Mouse (Mus musculus) limb, embryonic 13.5 days (tissue): Measurements from ENCODE around the gene Carns1. TPM values are rescaled to one million over a fixed set of nuclear protein-coding genes. Genes with fewer than 3 reads are reported as not detected.

Source experiments
- ATAC-seq: fragments of 200-750 bp; cut with Nextera tagmentation; 2 replicates; pipeline ENCODE4 v1.8.0; 2017; ENCODE audit warnings: low read depth, moderate number of reproducible peaks, moderate TSS enrichment; ENCODE audit not compliant: low FRiP score
- H3K27ac ChIP-seq: fragments of 300-500 bp; sonication (generic); 2 replicates; pipeline ENCODE4 v1.5.1; 2015; ENCODE audit warnings: inconsistent platforms, mild to moderate bottlenecking, moderate library complexity
- H3K27me3 ChIP-seq: fragments of 300-500 bp; sonication (generic); 2 replicates; pipeline ENCODE4 v1.6.1; 2015; ENCODE audit warnings: mild to moderate bottlenecking, inconsistent platforms
- H3K36me3 ChIP-seq: fragments of 300-500 bp; sonication (generic); 2 replicates; pipeline ENCODE4 v1.6.1; 2015; ENCODE audit warnings: inconsistent platforms, mild to moderate bottlenecking, moderate library complexity
- H3K4me1 ChIP-seq: fragments of 300-500 bp; sonication (generic); 2 replicates; pipeline ENCODE4 v1.6.1; 2015; ENCODE audit warnings: inconsistent platforms
- H3K4me2 ChIP-seq: fragments of 300-500 bp; sonication (generic); replicated peaks from 2 replicates; pipeline ENCODE4 v1.6.1; 2015; ENCODE audit warnings: inconsistent platforms, mild to moderate bottlenecking, moderate library complexity
- H3K4me3 ChIP-seq: fragments of 300-500 bp; sonication (generic); 2 replicates; pipeline ENCODE4 v1.5.1; 2015; ENCODE audit warnings: moderate library complexity, mild to moderate bottlenecking, inconsistent platforms
- H3K9ac ChIP-seq: fragments of 300-500 bp; sonication (generic); 2 replicates; pipeline ENCODE4 v1.6.1; 2015; ENCODE audit warnings: mild to moderate bottlenecking, inconsistent platforms
- H3K9me3 ChIP-seq: fragments of 300-500 bp; sonication (generic); 2 replicates; pipeline ENCODE4 v1.6.1; 2016; ENCODE audit warnings: inconsistent platforms
- WGBS: fragments of 180-500 bp; shearing (Covaris S2); methylation state at CpG from one replicate; pipeline ENCODE4 v1.1.7; 2015; 5-methylcytosine and 5-hydroxymethylcytosine counted together
- polyA plus RNA-seq: library from polyadenylated mRNA; unstranded; fragments of >200 nt; fragmentation: Nextera tagmentation; extraction: Ambion mirVana; gene quantifications from 2 replicates; pipeline ENCODE4 v1.2.1, GENCODE M21; 2015

The Carns1 gene
- polyA plus RNA-seq, 1 experiment from 2014 or later = 2.5 TPM

DNA sequence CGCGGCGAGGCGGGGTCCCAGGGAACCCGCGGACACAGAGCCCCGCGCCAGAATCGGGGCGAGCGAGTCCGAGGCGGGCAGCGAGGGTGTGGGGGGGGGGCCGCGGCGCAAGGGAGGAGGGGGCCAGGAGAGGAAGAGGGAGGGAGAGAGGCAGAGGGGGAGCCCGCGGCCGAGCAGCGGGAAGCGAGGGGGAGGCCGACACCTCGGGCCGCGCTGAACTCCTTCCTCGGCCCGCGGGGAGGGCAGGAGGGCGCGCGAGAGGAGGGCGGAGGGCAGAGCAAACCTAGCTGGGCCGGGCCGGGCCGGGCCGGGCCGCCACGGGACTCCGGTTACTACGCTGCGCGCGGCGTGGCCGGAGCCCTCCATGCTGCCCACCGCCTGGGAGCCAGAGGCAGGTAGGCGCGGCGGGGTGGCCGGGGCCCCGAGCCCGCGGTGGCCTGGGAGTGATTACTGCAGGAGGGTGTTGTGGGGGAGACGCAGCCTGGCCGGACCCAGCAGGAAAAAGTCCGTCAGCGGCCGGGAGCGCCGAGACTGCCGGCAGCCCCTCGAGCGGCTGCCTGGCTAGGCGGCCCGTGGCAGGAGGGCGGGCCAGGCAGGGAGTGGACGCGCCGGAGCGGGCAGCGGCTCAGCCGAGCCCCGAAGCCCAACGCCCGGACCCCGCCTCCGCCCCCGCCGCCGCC, 39.6 kb upstream of the Carns1 start:
- peak; percentile 28 for ATAC-seq
- Histone ChIP-seq H3K9me3 (no peaks in the 10 kb centered on the region), H3K36me3 (no peaks in the 10 kb centered on the region), H3K4me3 (peak overlapping the region; percentile 92), H3K4me1 (peaks cover 70% of the 10 kb centered on the region), H3K9ac (peak overlapping the region; percentile 99), H3K27me3 (peaks cover 6% of the 10 kb centered on the region; the same call in 1 of the 2 replicates), H3K27ac (peak overlapping the region; percentile 93), H3K4me2 (peak overlapping the region; percentile 88)
- WGBS = under 1% methylated on average over 41 of the region's 81 CpGs

GRCm38 (mm10) chr19:4214071-4214770, 38.9 kb upstream of the Carns1 start, which contains the start of the genes Clcf1 and AC109138.7:
TSS of gene Clcf1 (plus strand) at chr19:4214238.
TSS of gene AC109138.7 (plus strand) at chr19:4214357.
- Histone ChIP-seq H3K27me3 (peaks cover 6% of the 10 kb centered on the region; the same call in 1 of the 2 replicates), H3K4me1 (peaks cover 63% of the 10 kb centered on the region), H3K9ac (peak within 1 kb of the TSS; percentile 99), H3K4me2 (peak within 1 kb of the TSS; percentile 88), H3K36me3 (no peaks in the 10 kb centered on the region), H3K27ac (peak within 1 kb of the TSS; percentile 93), H3K9me3 (no peaks in the 10 kb centered on the region), H3K4me3 (peak within 1 kb of the TSS; percentile 92)
- under 1% methylated on average over 47 of the region's 49 CpGs for WGBS
- peak; percentile 55 for ATAC-seq

- Histone ChIP-seq H3K27ac (peak overlapping the region; percentile 93), H3K9ac (peak overlapping the region; percentile 99), H3K4me2 (peak overlapping the region; percentile 88), H3K4me3 (peak overlapping the region; percentile 92), H3K27me3 (peaks cover 6% of the 10 kb centered on the region; the same call in 1 of the 2 replicates), H3K9me3 (no peaks in the 10 kb centered on the region), H3K36me3 (no peaks in the 10 kb centered on the region), H3K4me1 (peaks cover 60% of the 10 kb centered on the region)
- WGBS = 15% methylated on average over 9 of the region's 9 CpGs
- no peak for ATAC-seq
Observed at GRCm38 (mm10) chr19:4213524-4213974, 38.3 kb upstream of the Carns1 start.

- H3K27me3 ChIP-seq = peaks cover 6% of the 10 kb centered on the region; the same call in 1 of the 2 replicates
- no peaks in the 10 kb centered on the region for H3K36me3 ChIP-seq
- peaks cover 45% of the 10 kb centered on the region for H3K4me1 ChIP-seq
- H3K4me2 ChIP-seq = peak overlapping the region; percentile 88
- peak overlapping the region; percentile 82 for H3K27ac ChIP-seq
- H3K9me3 ChIP-seq = no peaks in the 10 kb centered on the region
- no peak overlapping the region for H3K4me3 ChIP-seq
- WGBS = 22% methylated on average over 4 of the region's 4 CpGs
- no peak for ATAC-seq
- peak overlapping the region; percentile 46; the same call in 1 of the 2 replicates for H3K9ac ChIP-seq
Observed at GRCm38 (mm10) chr19:4211891-4212588, 36.8 kb upstream of the Carns1 start.

- H3K4me2 ChIP-seq = no peak overlapping the region
- 80% methylated on average over 5 of the region's 5 CpGs for WGBS
- no peak overlapping the region for H3K9ac ChIP-seq
- peaks cover 9% of the 10 kb centered on the region; the same call in 1 of the 2 replicates for H3K27me3 ChIP-seq
- no peaks in the 10 kb centered on the region for H3K36me3 ChIP-seq
- peaks cover 26% of the 10 kb centered on the region for H3K4me1 ChIP-seq
- H3K27ac ChIP-seq = no peak overlapping the region
- no peak overlapping the region for H3K4me3 ChIP-seq
- no peaks in the 10 kb centered on the region for H3K9me3 ChIP-seq
- ATAC-seq = no peak
Observed at GRCm38 (mm10) chr19:4208563-4208962, 33.3 kb upstream of the Carns1 start.

GRCm38 (mm10) chr19:4206971-4207370, 31.7 kb upstream of the Carns1 start:
- Histone ChIP-seq H3K4me3 (no peak overlapping the region), H3K27me3 (peaks cover 9% of the 10 kb centered on the region; the same call in 1 of the 2 replicates), H3K4me1 (peaks cover 15% of the 10 kb centered on the region), H3K9ac (no peak overlapping the region), H3K36me3 (no peaks in the 10 kb centered on the region), H3K4me2 (no peak overlapping the region), H3K27ac (no peak overlapping the region), H3K9me3 (no peaks in the 10 kb centered on the region)
- ATAC-seq = 0 out of 2 replicates have a peak, but pooled peaks have one; percentile 33
- WGBS = 2% methylated on average over 2 of the region's 2 CpGs

DNA sequence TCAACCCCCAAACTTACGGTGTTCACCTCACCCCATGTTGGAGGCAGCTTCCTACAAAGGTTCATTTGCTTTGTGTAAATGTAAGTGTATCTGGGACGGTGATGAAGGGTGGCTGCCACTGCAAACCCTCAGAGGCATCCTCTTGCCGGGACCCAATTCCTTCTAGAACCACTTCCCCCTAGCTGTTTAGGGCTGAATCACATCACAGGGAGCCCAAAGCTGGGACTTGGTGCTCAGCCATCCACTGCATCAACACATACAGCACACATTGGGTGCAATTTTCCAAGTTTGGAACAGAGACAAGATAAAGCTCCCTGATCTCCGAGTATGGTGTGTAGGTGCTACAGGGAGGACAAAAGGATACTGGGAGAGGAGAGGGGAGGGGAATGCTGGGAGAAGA, 29.6 kb upstream of the Carns1 start:
- peaks cover 5% of the 10 kb centered on the region for H3K36me3 ChIP-seq
- H3K9ac ChIP-seq = no peak overlapping the region
- H3K27ac ChIP-seq = no peak overlapping the region
- no peaks in the 10 kb centered on the region for H3K9me3 ChIP-seq
- peaks cover 23% of the 10 kb centered on the region for H3K4me1 ChIP-seq
- H3K4me2 ChIP-seq = no peak overlapping the region
- WGBS = 56% methylated on average over 4 of the region's 4 CpGs
- 0 out of 2 replicates have a peak, but pooled peaks cover 3% of the 10 kb centered on the region for H3K27me3 ChIP-seq
- ATAC-seq = no peak
- H3K4me3 ChIP-seq = no peak overlapping the region

DNA sequence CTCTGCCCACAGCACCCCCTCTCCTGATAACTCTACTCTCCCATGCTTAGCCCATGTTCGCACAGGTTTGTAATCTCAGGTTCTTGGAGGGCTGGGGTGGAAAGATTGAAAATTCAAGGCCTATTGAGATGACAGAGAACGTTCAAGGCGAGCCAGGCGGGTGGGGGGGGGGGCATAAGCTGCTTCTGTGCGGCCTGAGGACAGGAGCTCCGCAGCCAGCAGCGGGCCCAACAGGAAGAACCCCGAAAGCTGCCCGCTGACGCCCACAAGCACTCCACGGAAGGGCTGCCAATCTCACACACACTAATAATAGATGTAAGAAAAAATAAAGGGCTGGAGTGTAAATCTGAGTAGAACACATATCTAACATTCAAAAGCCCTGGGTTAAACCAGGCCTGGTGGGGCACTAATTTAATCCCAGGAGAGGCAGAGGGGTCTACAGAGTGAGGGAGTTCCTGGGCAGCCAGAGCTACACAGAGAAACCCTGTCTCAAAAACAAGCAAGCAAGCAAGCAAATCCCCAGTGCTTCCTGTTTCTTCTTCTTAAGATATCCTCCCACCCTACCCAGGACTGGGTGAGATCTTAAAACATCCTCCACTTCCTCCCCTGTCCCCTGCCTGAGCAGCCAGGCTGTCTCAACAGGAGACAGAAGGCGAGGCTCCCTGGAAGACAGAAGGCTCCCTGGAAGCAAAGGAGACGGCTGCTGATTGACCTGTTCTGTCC, 28.5 kb upstream of the Carns1 start:
- Histone ChIP-seq H3K4me2 (no peak overlapping the region), H3K9me3 (no peaks in the 10 kb centered on the region), H3K36me3 (peaks cover 14% of the 10 kb centered on the region), H3K27me3 (0 out of 2 replicates have a peak, but pooled peaks cover 3% of the 10 kb centered on the region), H3K27ac (no peak overlapping the region), H3K9ac (no peak overlapping the region), H3K4me3 (no peak overlapping the region), H3K4me1 (peaks cover 25% of the 10 kb centered on the region)
- ATAC-seq = no peak
- 63% methylated on average over 13 of the region's 13 CpGs for WGBS

GRCm38 (mm10) chr19:4203148-4203547, 27.9 kb upstream of the Carns1 start:
- no peak overlapping the region for H3K9ac ChIP-seq
- 0 out of 2 replicates have a peak, but pooled peaks cover 3% of the 10 kb centered on the region for H3K27me3 ChIP-seq
- 59% methylated on average over 3 of the region's 3 CpGs for WGBS
- H3K4me1 ChIP-seq = peaks cover 25% of the 10 kb centered on the region
- H3K4me3 ChIP-seq = no peak overlapping the region
- H3K27ac ChIP-seq = no peak overlapping the region
- no peak for ATAC-seq
- H3K9me3 ChIP-seq = no peaks in the 10 kb centered on the region
- no peak overlapping the region for H3K4me2 ChIP-seq
- peaks cover 20% of the 10 kb centered on the region for H3K36me3 ChIP-seq

DNA sequence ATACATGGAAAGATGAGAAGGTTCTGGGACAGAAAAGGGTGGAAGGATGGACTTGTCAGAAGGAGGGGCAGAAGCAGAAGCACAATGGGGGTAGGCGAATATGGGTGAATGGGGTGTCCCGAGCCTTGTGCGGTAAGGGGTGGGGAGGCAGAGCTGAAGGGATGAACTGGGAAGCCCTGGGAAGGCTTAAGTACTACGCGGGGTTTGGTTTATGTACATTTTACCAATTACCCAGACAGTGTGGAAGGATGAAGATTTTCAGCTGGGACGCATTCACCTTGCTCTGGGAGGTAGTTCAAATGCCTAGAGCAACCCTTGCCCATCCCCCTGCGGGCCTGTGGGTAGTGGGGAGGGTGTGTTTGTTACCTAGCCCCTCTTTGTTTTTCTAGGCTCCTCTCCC, 26.9 kb upstream of the Carns1 start:
- Histone ChIP-seq H3K9me3 (no peaks in the 10 kb centered on the region), H3K36me3 (peaks cover 29% of the 10 kb centered on the region), H3K27me3 (0 out of 2 replicates have a peak, but pooled peaks cover 3% of the 10 kb centered on the region), H3K27ac (no peak overlapping the region), H3K9ac (peak overlapping the region; percentile 76), H3K4me2 (peak overlapping the region; percentile 94), H3K4me1 (peaks cover 28% of the 10 kb centered on the region), H3K4me3 (peak overlapping the region; percentile 57)
- WGBS = 31% methylated on average over 7 of the region's 7 CpGs
- ATAC-seq = no peak

DNA sequence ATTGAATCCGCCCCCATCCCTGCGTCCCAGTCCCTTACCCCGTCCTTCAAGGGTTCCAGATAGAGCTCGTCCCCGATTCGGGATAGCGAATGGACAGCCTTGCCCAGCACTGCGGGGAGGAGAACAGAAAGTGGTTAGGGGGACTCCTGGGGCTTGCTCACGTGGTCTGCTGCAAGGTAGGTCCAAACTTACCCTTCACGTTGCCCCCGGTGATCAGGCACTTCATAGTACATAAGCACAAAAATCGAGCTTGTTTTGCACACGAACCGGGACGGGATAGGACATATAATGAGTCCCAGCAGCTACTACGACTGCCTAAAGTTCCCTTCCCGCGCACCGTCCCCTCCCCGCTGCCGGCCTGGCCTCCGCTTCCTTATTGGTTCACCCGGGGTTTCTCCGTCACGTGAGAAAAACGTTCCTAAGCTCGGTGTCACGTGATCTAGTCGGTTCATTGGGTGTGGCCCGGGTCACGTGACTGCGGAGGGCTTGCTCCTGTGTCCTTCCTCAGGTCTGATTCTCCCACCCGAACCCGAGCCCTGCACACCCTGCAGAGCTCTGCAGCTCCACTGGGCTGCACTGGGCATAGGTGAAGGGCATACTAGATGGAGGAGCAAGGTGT, 26.1 kb upstream of the Carns1 start, which contains the start of gene Rad9a:
Gene Rad9a, minus strand, starts transcription at position 372 of the 619 bp plus-strand sequence.
- peak within 1 kb of the TSS; percentile 39 for H3K27ac ChIP-seq
- no peaks in the 10 kb centered on the region for H3K9me3 ChIP-seq
- WGBS = under 1% methylated on average over 34 of the region's 34 CpGs
- peak; percentile 86 for ATAC-seq
- 0 out of 2 replicates have a peak, but pooled peaks cover 2% of the 10 kb centered on the region for H3K27me3 ChIP-seq
- peak within 1 kb of the TSS; percentile 94 for H3K4me2 ChIP-seq
- peaks cover 32% of the 10 kb centered on the region for H3K4me1 ChIP-seq
- peak within 1 kb of the TSS; percentile 77 for H3K9ac ChIP-seq
- peaks cover 37% of the 10 kb centered on the region for H3K36me3 ChIP-seq
- H3K4me3 ChIP-seq = peak within 1 kb of the TSS; percentile 57
